Mouse (Mus musculus) embryonic facial prominence, embryonic 14.5 days (tissue): Measurements from ENCODE around the gene Slc36a1. TPM values are rescaled to one million over a fixed set of nuclear protein-coding genes. Genes with fewer than 3 reads are reported as not detected.

Experiments
- ATAC-seq: fragments of 200-750 bp; cut with Nextera tagmentation; 2 replicates; pipeline ENCODE4 v1.8.0; 2017; ENCODE audit warnings: low read depth, moderate number of reproducible peaks, moderate TSS enrichment
- DNase-seq: peaks from one replicate; pipeline ENCODE4 v3.0.0-alpha.2; 2015; ENCODE audit warnings: low spot score
- H3K27ac ChIP-seq: fragments of 300-500 bp; sonication (generic); replicated peaks from 2 replicates; pipeline ENCODE4 v1.5.1; 2014; ENCODE audit warnings: low read depth, mild to moderate bottlenecking, low read length, moderate library complexity
- H3K27me3 ChIP-seq: fragments of 300-500 bp; sonication (generic); replicated peaks from 2 replicates; pipeline ENCODE4 v1.6.1; 2014; ENCODE audit warnings: low read length; ENCODE audit not compliant: control insufficient read depth, insufficient read depth
- H3K36me3 ChIP-seq: fragments of 300-500 bp; sonication (generic); 2 replicates; pipeline ENCODE4 v1.6.1; 2014; ENCODE audit warnings: low read length, mixed read lengths; ENCODE audit not compliant: control insufficient read depth, insufficient read depth
- H3K4me1 ChIP-seq: fragments of 300-500 bp; sonication (generic); 2 replicates; pipeline ENCODE4 v1.6.1; 2014; ENCODE audit warnings: antibody characterized with exemption, low read length; ENCODE audit not compliant: control insufficient read depth, insufficient read depth
- H3K4me2 ChIP-seq: fragments of 300-500 bp; sonication (generic); 2 replicates; pipeline ENCODE4 v1.6.1; 2014; ENCODE audit warnings: low read depth, mild to moderate bottlenecking, low read length, moderate library complexity, mixed read lengths
- H3K4me3 ChIP-seq: fragments of 300-500 bp; sonication (generic); 2 replicates; pipeline ENCODE4 v1.5.1; 2014; ENCODE audit warnings: low read depth, mild to moderate bottlenecking, low read length
- H3K9ac ChIP-seq: fragments of 300-500 bp; sonication (generic); 2 replicates; pipeline ENCODE4 v1.6.1; 2014; ENCODE audit warnings: low read depth, mild to moderate bottlenecking, low read length, moderate library complexity, mixed read lengths
- H3K9me3 ChIP-seq: fragments of 300-500 bp; sonication (generic); 2 replicates; pipeline ENCODE4 v1.6.1; 2016; ENCODE audit warnings: low read length; ENCODE audit not compliant: control insufficient read depth
- WGBS: fragments of 180-500 bp; shearing (Covaris S2); extraction: QIAGEN DNeasy Blood & Tissue Kit; methylation state at CpG from one replicate; pipeline ENCODE4 v1.1.7; 2014; 5-methylcytosine and 5-hydroxymethylcytosine counted together
- polyA plus RNA-seq: library from polyadenylated mRNA; unstranded; fragments of >200 nt; fragmentation: Nextera tagmentation; extraction: Ambion mirVana; gene quantifications from 2 replicates; pipeline ENCODE4 v1.2.1, GENCODE M21; 2014

The Slc36a1 gene
- polyA plus RNA-seq, 1 experiment from 2014 or later, result 2.3 TPM

DNA sequence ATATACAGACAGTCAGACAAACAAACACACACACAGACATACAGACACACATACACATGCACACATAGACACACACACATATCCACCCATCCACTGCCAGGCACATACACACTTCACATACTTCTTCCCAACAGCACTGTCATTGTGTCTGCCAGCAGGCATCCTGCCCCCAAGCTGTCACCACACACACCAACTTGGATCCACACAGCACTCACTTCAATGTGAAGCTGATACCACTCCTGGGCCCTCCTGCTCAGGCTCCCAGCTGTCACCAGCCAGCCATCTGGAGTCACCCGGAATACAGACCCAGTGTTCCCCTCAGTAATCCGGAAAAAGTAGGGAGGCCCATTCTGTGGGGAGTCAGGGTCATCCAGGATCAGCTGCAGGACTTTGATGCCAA, 61.5 kb downstream of the Slc36a1 start:
- DNase-seq, result peak; percentile 2
- Histone ChIP-seq H3K9me3 (no peaks in the 10 kb centered on the region), H3K4me3 (no peak overlapping the region), H3K36me3 (no peaks in the 10 kb centered on the region), H3K4me2 (no peak overlapping the region), H3K27ac (no peak overlapping the region), H3K9ac (no peak overlapping the region), H3K27me3 (no peaks in the 10 kb centered on the region), H3K4me1 (no peaks in the 10 kb centered on the region)
- WGBS, result 37% methylated on average over 2 of the region's 2 CpGs
- ATAC-seq, result no peak

DNA sequence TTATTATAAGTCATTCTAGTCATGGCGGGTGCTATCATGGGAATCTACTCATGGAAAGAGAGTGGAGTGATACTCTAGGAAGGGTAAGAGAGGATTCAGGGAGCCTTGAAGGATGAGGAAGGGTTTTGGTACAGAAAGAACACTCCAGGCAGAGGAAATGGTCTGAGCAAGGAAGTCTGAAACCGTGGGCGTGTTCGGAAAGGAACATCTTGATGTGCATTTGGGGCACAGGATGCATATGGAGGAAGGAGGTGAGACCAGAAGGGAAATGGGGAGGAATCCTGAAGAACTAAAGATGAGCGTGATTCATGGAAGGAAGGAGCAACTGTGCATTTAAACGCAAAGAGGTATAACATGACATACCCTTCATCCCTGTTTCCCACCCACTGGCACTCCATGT, 64.4 kb downstream of the Slc36a1 start:
- ATAC-seq (no peak), DNase-seq (no peak)
- Histone ChIP-seq H3K27ac (no peak overlapping the region), H3K4me1 (no peaks in the 10 kb centered on the region), H3K4me2 (no peak overlapping the region), H3K9me3 (no peaks in the 10 kb centered on the region), H3K9ac (no peak overlapping the region), H3K36me3 (no peaks in the 10 kb centered on the region), H3K4me3 (no peak overlapping the region), H3K27me3 (no peaks in the 10 kb centered on the region)
- WGBS, result 94% methylated on average over 6 of the region's 6 CpGs

DNA sequence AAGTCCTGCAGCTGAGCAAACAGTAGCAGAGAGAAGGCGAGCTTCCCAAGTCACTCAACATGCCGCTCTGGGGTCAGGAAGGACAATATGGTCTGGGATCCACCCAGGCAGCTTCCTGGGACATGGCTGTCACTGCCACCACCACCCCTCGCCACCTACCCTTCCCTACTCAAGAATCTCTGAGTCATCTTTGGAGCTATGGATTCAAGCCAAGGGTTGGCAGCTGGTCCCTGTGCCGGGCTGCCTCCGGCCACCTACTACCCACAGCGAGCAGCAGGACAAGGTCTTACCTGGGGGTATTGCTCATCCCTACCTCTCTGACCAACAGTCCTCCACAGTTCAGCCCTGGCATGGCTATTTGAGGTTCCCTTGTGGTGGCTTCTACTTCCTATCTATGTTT, 70.6 kb downstream of the Slc36a1 start:
- no peaks in the 10 kb centered on the region for H3K27me3 ChIP-seq
- H3K27ac ChIP-seq, result no peak overlapping the region
- DNase-seq, result no peak
- H3K4me2 ChIP-seq, result no peak overlapping the region
- H3K36me3 ChIP-seq, result no peaks in the 10 kb centered on the region
- H3K4me1 ChIP-seq, result no peaks in the 10 kb centered on the region
- 74% methylated on average over 6 of the region's 6 CpGs for WGBS
- no peak for ATAC-seq
- H3K9ac ChIP-seq, result no peak overlapping the region
- no peaks in the 10 kb centered on the region for H3K9me3 ChIP-seq
- no peak overlapping the region for H3K4me3 ChIP-seq

Other genes starting within 250 kb of the Slc36a1 start
- gene Tnip1, start 241.4 kb upstream of the Slc36a1 start, polyA plus RNA-seq, result 20.4 and 21.0 TPM in 2 replicates
- gene Anxa6, start 170.9 kb upstream of the Slc36a1 start, polyA plus RNA-seq, result 393 and 439 TPM in 2 replicates
- 2.2 and 2.7 TPM in 2 replicates for gene Ccdc69, start 126.2 kb upstream of the Slc36a1 start, polyA plus RNA-seq
- gene Gm2a, start 106.2 kb upstream of the Slc36a1 start, polyA plus RNA-seq, result 28.2 and 30.3 TPM in 2 replicates
- not detected in 2 replicates for gene Slc36a3, start 52.6 kb upstream of the Slc36a1 start, polyA plus RNA-seq
- 3.3 and 6.3 TPM in 2 replicates for gene Slc36a2, start 19.3 kb upstream of the Slc36a1 start, polyA plus RNA-seq
- 1.2 and 1.5 TPM in 2 replicates for gene Fat2, start 132.2 kb downstream of the Slc36a1 start, polyA plus RNA-seq
- gene Sparc, start 218.8 kb downstream of the Slc36a1 start, polyA plus RNA-seq, result 2,713 and 3,340 TPM in 2 replicates